Mouse (Mus musculus): ENCODE data around the gene Cav1. TPM values are rescaled to one million over a fixed set of nuclear protein-coding genes. Genes with fewer than 3 reads are reported as not detected.

Cav1 gene
- total RNA-seq, 4 experiments from 2014 or later: 58.0 to 113 (median 69.8) TPM

- no peak for DNase-seq (ENCODE audit: low spot score in 2 of 2)
Observed at GRCm38 (mm10) chr6:17316294-17317166, 10.4 kb downstream of the Cav1 start.

GRCm38 (mm10) chr6:17317167-17317524, 11.0 kb downstream of the Cav1 start:
- DNase-seq (ENCODE audit: low spot score in 2 of 2): no peak

- no peak for DNase-seq (ENCODE audit: low spot score in 2 of 2)
Observed at GRCm38 (mm10) chr6:17317944-17318343, 11.8 kb downstream of the Cav1 start.

GRCm38 (mm10) chr6:17321976-17322375, 15.8 kb downstream of the Cav1 start:
- DNase-seq (ENCODE audit: low spot score in 2 of 2): no peak

GRCm38 (mm10) chr6:17327216-17327615, 21.1 kb downstream of the Cav1 start:
- DNase-seq (ENCODE audit: low spot score in 2 of 2): no peak

- no peak for DNase-seq (ENCODE audit: low spot score in 2 of 2)
Observed at GRCm38 (mm10) chr6:17329801-17330200, 23.7 kb downstream of the Cav1 start.

DNA sequence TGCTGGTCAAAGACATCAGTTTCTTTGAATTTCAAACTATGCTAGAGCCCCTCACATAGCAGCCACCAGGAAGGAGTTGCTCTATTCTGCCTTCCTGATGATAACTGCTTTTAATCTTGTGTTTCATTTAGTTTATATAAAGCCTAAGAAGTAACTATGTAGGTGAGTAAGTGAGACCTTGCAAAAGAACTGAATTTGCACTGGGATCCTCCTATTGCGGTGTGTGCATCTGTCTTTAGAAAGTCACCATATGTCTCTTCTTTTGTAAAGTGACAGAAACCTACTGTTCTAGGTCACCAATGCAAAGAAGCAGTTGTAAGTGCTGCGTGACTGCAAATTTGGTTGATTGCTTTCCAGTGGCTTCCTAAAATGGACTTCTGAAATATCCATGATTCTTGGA, 31.6 kb downstream of the Cav1 start:
- DNase-seq (ENCODE audit: low spot score in 2 of 2): no peak

DNA sequence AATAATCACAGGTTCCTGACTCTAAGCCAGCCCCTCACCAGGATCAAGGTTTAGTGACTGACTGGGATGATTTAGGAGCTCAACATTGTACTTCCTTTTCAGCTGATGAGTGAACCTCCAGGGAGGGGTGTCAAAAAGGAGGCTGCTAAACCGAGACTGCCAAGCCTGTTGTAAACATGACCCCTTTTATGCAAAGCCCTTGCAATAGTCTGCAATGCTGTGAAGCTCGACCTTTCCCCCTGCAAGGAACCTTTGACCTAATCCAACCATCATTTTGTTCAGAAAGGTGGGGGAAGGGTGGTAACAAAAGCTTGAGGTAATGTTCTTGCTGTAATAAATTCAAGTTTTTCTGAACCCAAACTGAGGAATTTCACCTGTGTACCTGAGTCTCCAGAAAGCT, 34.3 kb downstream of the Cav1 start:
- no peak for DNase-seq (ENCODE audit: low spot score in 2 of 2)

- no peak for DNase-seq (ENCODE audit: low spot score in 2 of 2)
Observed at GRCm38 (mm10) chr6:17348011-17348410, 41.9 kb downstream of the Cav1 start.

DNA sequence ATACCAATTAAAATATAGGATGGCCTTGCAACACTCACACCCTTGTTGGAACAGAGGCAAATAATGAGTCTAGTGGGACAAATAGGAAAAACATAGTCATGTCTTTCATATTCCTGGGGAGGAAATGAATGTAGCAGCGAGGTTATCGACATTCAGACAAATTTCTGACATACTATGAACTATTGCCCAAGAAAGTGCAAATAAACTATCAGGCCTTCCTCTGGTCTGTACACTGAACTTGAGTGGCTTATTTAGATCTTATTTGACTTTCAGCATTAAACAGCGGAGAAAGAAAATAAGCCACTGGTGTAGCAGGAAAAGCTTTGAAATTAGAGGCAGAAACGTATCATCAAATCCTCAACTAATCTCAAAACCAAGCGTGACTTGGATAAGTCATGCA, 44.7 kb downstream of the Cav1 start:
- no peak for DNase-seq (ENCODE audit: low spot score in 2 of 2)

DNA sequence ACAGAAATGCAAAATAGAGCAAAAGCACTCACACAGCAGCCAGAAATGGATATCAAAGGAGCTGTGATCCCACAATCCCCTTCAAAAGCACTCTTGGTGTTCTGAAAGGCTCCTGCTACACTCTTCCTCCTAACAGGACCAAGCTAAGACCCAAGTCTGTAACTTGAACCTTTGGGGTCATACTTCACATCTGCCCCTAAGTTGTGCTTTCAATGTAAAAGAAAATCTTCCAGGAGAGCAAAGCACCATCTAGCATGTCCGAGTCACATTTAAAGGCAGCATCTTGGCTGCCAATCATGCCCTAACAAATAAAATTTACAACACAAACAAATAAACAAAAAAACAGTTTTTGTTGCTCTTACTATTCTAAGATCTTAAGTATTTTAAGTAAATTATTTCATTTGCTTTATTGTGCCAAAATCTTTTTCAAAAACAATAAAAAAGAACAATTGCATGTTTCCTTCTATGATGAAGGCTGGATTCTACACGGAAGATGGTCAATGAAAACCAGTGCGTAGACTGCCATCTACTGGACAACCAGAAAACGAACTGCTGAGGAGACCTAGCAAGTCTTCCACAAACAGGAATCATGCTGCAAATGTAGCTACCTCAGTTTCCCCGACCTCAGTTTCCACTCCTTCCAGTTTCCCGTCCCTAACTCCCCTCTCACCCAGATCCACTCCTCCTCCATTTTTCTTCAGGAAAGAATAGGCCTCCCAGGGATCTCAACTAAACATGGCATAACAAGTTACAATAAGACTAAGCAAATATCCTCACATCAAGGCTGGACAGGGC, 53.0 kb downstream of the Cav1 start:
- no peak for DNase-seq (ENCODE audit: low spot score in 2 of 2)

- no peak for DNase-seq (ENCODE audit: low spot score in 2 of 2)
Observed at GRCm38 (mm10) chr6:17362771-17363170, 56.6 kb downstream of the Cav1 start.

- DNase-seq (ENCODE audit: low spot score in 2 of 2): no peak
Observed at GRCm38 (mm10) chr6:17363446-17364179, 57.5 kb downstream of the Cav1 start.

GRCm38 (mm10) chr6:17374326-17374725, 68.2 kb downstream of the Cav1 start:
- DNase-seq (ENCODE audit: low spot score in 2 of 2): no peak

- no peak for DNase-seq (ENCODE audit: low spot score in 2 of 2)
Observed at GRCm38 (mm10) chr6:17377371-17377770, 71.2 kb downstream of the Cav1 start.

DNA sequence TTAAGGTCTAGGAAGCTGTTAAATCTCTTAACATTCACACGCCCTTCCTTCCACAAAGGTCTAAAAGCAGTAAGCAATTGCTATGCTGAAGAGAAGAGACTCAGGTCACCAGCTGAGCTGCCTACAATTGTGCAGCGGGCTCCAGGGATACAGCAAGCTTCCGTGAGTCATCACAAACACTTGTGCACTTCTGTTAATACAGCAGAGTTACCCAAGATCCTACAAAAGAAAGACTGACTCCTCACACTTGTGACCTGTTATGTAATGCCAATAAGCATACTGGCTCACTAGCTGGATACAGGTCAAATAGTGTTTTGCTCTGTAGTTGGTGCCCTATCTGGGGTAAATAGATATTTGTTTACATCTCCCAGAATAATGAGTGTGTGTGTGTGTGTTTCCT, 74.0 kb downstream of the Cav1 start:
- DNase-seq (ENCODE audit: low spot score in 2 of 2): no peak

DNA sequence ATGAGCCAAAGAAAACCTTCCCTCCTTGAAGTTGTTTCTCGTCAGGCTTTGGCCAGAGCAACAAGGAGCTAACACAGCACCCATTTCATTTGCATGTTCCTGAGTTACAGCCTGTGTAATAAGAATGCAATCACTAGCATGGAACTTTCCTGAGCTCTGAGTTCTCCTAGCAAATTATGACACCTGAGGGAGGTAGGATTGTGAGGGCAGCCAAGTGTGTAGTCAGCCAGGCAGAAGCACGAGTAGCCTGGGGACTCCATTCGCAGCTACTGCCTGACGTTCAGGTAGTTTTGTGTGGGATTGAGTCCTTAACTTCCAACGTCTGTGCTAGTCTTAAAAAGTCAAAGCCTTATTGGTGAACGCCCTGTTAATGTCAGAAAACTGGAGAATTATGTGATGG, 75.6 kb downstream of the Cav1 start:
- DNase-seq (ENCODE audit: low spot score in 2 of 2): no peak

GRCm38 (mm10) chr6:17385531-17385930, 79.4 kb downstream of the Cav1 start:
- no peak for DNase-seq (ENCODE audit: low spot score in 2 of 2)

DNA sequence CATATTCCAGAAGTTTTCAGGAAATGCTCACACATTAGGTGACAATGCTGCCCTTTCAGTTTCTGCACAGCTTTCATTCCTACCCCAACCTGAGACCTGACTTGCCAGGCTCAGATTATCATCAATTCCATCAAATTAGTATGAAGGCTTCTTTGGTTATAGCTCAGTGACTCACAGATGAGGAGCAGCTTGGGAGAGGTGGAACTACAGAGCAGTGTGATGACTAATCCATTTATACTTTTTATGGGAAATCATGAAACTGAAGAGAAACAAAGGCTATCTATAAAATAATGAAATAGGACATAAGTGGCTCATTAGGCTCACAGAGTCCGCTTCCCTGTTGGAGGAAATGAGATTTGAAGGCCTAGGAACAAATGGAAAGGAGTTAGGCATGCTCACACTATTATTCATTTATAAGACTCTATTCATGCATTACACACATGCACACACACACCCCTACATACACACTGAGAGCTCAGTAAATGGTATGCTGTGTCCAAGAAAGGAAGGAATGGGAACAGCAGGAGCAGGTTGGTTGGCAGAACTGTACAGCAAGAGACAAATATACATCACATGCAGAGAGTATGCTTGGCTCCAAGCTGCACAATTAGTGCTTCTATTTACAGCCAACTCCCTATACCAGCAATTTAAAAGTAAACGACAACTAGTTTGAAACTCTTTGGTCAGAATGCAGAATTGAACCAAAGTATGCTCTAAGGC, 82.0 kb downstream of the Cav1 start:
- no peak for DNase-seq (ENCODE audit: low spot score in 2 of 2)

Data from gastrocnemius, adult 8-10 months (tissue).